Comparison of ENCODE assay signal across 8 mouse cellular contexts in genomic region chr4:153975292-153975662, GRCm38 (mm10). TPM values are rescaled to one million over a fixed set of nuclear protein-coding genes. Genes with fewer than 3 reads are reported as not detected.
A peak's percentile ranks its signal among the peaks of the same experiment; 100 is the strongest.
DNase-seq lines count a peak whose midpoint lies in the region; ATAC-seq and TF ChIP-seq lines count a peak whose summit lies in the region.

No protein-coding gene starts in this region.

- peaks cover 25% of the 10 kb centered on the region for H3K4me1 ChIP-seq in E14TG2a.4 (replicated peaks; ENCODE audit: low read depth, low read length)
- peaks cover 10% of the 10 kb centered on the region; the same call in 1 of the 2 replicates for H3K4me1 ChIP-seq in forebrain, embryonic 14.5 days (ENCODE audit: control insufficient read depth, insufficient read depth, low read length)
- peaks cover 14 to 17% of the 10 kb centered on the region in 2 experiments for H3K4me1 ChIP-seq in liver, embryonic 14.5 days (replicated peaks; ENCODE audit: control insufficient read depth in 2 of 2, insufficient read depth in 2 of 2, low read length in 1 of 2)
- H3K4me1 ChIP-seq in stomach, embryonic 16.5 days (ENCODE audit: control insufficient read depth, insufficient read depth, low read length): peaks cover 8% of the 10 kb centered on the region

- H3K4me3 ChIP-seq in E14TG2a.4 (replicated peaks; ENCODE audit: low read length): peak overlapping the region; percentile 97
- H3K4me3 ChIP-seq in forebrain, embryonic 14.5 days (ENCODE audit: low read depth, low read length): peak overlapping the region; percentile 90
- H3K4me3 ChIP-seq in liver, embryonic 14.5 days (ENCODE audit: insufficient read depth in 1 of 2, low read depth in 2 of 2, low read length in 2 of 2): peak overlapping the region; percentile 84 to 97
- H3K4me3 ChIP-seq in stomach, embryonic 16.5 days (replicated peaks; ENCODE audit: low read length): peak overlapping the region; percentile 69

- H3K36me3 ChIP-seq in E14TG2a.4 (ENCODE audit: insufficient read depth, low read length): peaks cover 39% of the 10 kb centered on the region
- peaks cover 29% of the 10 kb centered on the region for H3K36me3 ChIP-seq in forebrain, embryonic 14.5 days (ENCODE audit: control insufficient read depth, insufficient read depth, low read length)
- peaks cover 2% of the 10 kb centered on the region; the same call in 1 of the 2 replicates for H3K36me3 ChIP-seq in liver, embryonic 14.5 days (replicated peaks; ENCODE audit: control insufficient read depth, insufficient read depth, low read depth)
- H3K36me3 ChIP-seq in stomach, embryonic 16.5 days (ENCODE audit: control insufficient read depth, insufficient read depth, low read length): 0 out of 2 replicates have a peak, but pooled peaks cover 6% of the 10 kb centered on the region

- no peak for TF ChIP-seq EP300 in liver, embryonic 14.5 days (IDR thresholded peaks at IDR 0.05; ENCODE audit: low read depth)

- 0 out of 2 replicates have a peak, but pooled peaks cover 4% of the 10 kb centered on the region for H3K27me3 ChIP-seq in E14TG2a.4 (ENCODE audit: insufficient read depth, low read length)
- no peaks in the 10 kb centered on the region for H3K27me3 ChIP-seq in forebrain, embryonic 14.5 days (replicated peaks; ENCODE audit: control insufficient read depth, insufficient read depth, low read length)
- H3K27me3 ChIP-seq in liver, embryonic 14.5 days (ENCODE audit: control insufficient read depth, insufficient read depth, low read length): no peaks in the 10 kb centered on the region
- H3K27me3 ChIP-seq in stomach, embryonic 16.5 days (ENCODE audit: control insufficient read depth, insufficient read depth, low read length): no peaks in the 10 kb centered on the region

- peak overlapping the region; percentile 55; the same call in 1 of the 2 replicates for H3K27ac ChIP-seq in forebrain, embryonic 14.5 days (ENCODE audit: low read depth, low read length)
- peak overlapping the region; percentile 37 for H3K27ac ChIP-seq in liver, embryonic 14.5 days
- peak overlapping the region; percentile 49; the same call in 1 of the 2 replicates for H3K27ac ChIP-seq in stomach, embryonic 16.5 days (ENCODE audit: low read length)

- no peak for TF ChIP-seq CTCF in E14TG2a.4 (conservative IDR thresholded peaks at IDR 0.05; ENCODE audit: low read length)
- no peak for TF ChIP-seq CTCF in liver, embryonic 14.5 days (IDR thresholded peaks at IDR 0.05; ENCODE audit: low read depth)

- peak; percentile 69 for ATAC-seq in forebrain, embryonic 14.5 days
- peak; percentile 77 for ATAC-seq in liver, embryonic 14.5 days (ENCODE audit: insufficient read depth)
- peak; percentile 56 for ATAC-seq in stomach, embryonic 16.5 days (ENCODE audit: insufficient read depth, low FRiP score)

- peak overlapping the region; percentile 81 for H3K4me2 ChIP-seq in forebrain, embryonic 14.5 days (ENCODE audit: low read length)
- H3K4me2 ChIP-seq in liver, embryonic 14.5 days (ENCODE audit: low read depth): peak overlapping the region; percentile 97
- peak overlapping the region; percentile 72 for H3K4me2 ChIP-seq in stomach, embryonic 16.5 days (ENCODE audit: low read depth, low read length)

- H3K9me3 ChIP-seq in E14TG2a.4 (ENCODE audit: low read length): no peaks in the 10 kb centered on the region
- no peaks in the 10 kb centered on the region for H3K9me3 ChIP-seq in forebrain, embryonic 14.5 days (replicated peaks; ENCODE audit: control insufficient read depth, low read length)
- H3K9me3 ChIP-seq in liver, embryonic 14.5 days (ENCODE audit: control insufficient read depth, low read length): no peaks in the 10 kb centered on the region
- no peaks in the 10 kb centered on the region for H3K9me3 ChIP-seq in stomach, embryonic 16.5 days (replicated peaks; ENCODE audit: control insufficient read depth, low read length)

- 1% methylated on average over 33 of the region's 33 CpGs for WGBS in forebrain, embryonic 14.5 days
- 1% methylated on average over 33 of the region's 33 CpGs for WGBS in liver, embryonic 14.5 days (ENCODE audit: insufficient replicate concordance)
- under 1% methylated on average over 32 of the region's 33 CpGs for WGBS in stomach, embryonic 16.5 days

- DNase-seq in heart, adult 8-10 months (ENCODE audit: low spot score): peak; percentile 6
- DNase-seq in heart, adult 11 months: no peak
- DNase-seq in forebrain, embryonic 14.5 days (ENCODE audit: low spot score): no peak
- DNase-seq in liver, embryonic 14.5 days (ENCODE audit: low read depth in 3 of 3, low spot score in 3 of 3): peak in 1 of 3 experiments; percentile 22
- DNase-seq in T-cell, adult 2 months (ENCODE audit: low spot score): no peak
- no peak for DNase-seq in urinary bladder, postnatal 25 days (ENCODE audit: low spot score)

- peak overlapping the region; percentile 90 for H3K9ac ChIP-seq in forebrain, embryonic 14.5 days (ENCODE audit: low read length)
- peak overlapping the region; percentile 89 for H3K9ac ChIP-seq in liver, embryonic 14.5 days (replicated peaks)
- H3K9ac ChIP-seq in stomach, embryonic 16.5 days (ENCODE audit: low read length): peak overlapping the region; percentile 81

RNA-seq across cellular contexts. Expression of gene Cep104, which starts 0.3 kb away (rescaled TPM):
- 10 to 100 TPM; 29.4 to 34.6 (median 32.1) TPM for total RNA-seq in heart, adult 8-10 months (2022)
- 13.2 and 16.8 TPM in 2 replicates for polyA plus RNA-seq in forebrain, embryonic 14.5 days (2014; fragmentation: Nextera tagmentation; extraction: Ambion mirVana)
- polyA plus RNA-seq in liver, embryonic 14.5 days (2012; rRNA removed): 3.3 and 3.9 TPM in 2 replicates
- 5.1 and 6.3 TPM in 2 replicates for polyA plus RNA-seq in liver, embryonic 14.5 days (2014; fragmentation: Nextera tagmentation; extraction: Ambion mirVana)
- 12.0 and 13.9 TPM in 2 replicates for polyA plus RNA-seq in stomach, embryonic 16.5 days (2015; fragmentation: Nextera tagmentation; extraction: Ambion mirVana)

RNA-seq across cellular contexts. Expression of gene Dffb, which starts 0.4 kb away (rescaled TPM):
- total RNA-seq in heart, adult 8-10 months (2022): 1 to 10 TPM; 1.1 to 5.3 (median 2.0) TPM
- 7.4 and 8.6 TPM in 2 replicates for polyA plus RNA-seq in forebrain, embryonic 14.5 days (2014; fragmentation: Nextera tagmentation; extraction: Ambion mirVana)
- polyA plus RNA-seq in liver, embryonic 14.5 days (2012; rRNA removed): 8.0 and 8.6 TPM in 2 replicates
- 5.8 and 6.1 TPM in 2 replicates for polyA plus RNA-seq in liver, embryonic 14.5 days (2014; fragmentation: Nextera tagmentation; extraction: Ambion mirVana)
- polyA plus RNA-seq in stomach, embryonic 16.5 days (2015; fragmentation: Nextera tagmentation; extraction: Ambion mirVana): 12.4 and 12.8 TPM in 2 replicates

RNA-seq across cellular contexts. Expression of gene A430005L14Rik, which starts 18.2 kb away (rescaled TPM):
- 10 to 100 TPM; 13.1 to 19.2 (median 14.2) TPM for total RNA-seq in heart, adult 8-10 months (2022)
- 71.3 and 78.3 TPM in 2 replicates for polyA plus RNA-seq in forebrain, embryonic 14.5 days (2014; fragmentation: Nextera tagmentation; extraction: Ambion mirVana)
- 26.6 and 30.3 TPM in 2 replicates for polyA plus RNA-seq in liver, embryonic 14.5 days (2012; rRNA removed)
- polyA plus RNA-seq in liver, embryonic 14.5 days (2014; fragmentation: Nextera tagmentation; extraction: Ambion mirVana): 57.9 and 61.5 TPM in 2 replicates
- polyA plus RNA-seq in stomach, embryonic 16.5 days (2015; fragmentation: Nextera tagmentation; extraction: Ambion mirVana): 62.9 and 65.2 TPM in 2 replicates

RNA-seq across cellular contexts. Expression of gene Lrrc47, which starts 36.3 kb away (rescaled TPM):
- 10 to 100 TPM; 30.6 to 37.7 (median 32.4) TPM for total RNA-seq in heart, adult 8-10 months (2022)
- 8.4 and 9.2 TPM in 2 replicates for polyA plus RNA-seq in forebrain, embryonic 14.5 days (2014; fragmentation: Nextera tagmentation; extraction: Ambion mirVana)
- polyA plus RNA-seq in liver, embryonic 14.5 days (2012; rRNA removed): 20.8 and 23.6 TPM in 2 replicates
- polyA plus RNA-seq in liver, embryonic 14.5 days (2014; fragmentation: Nextera tagmentation; extraction: Ambion mirVana): 13.2 and 15.1 TPM in 2 replicates
- 8.6 and 10.9 TPM in 2 replicates for polyA plus RNA-seq in stomach, embryonic 16.5 days (2015; fragmentation: Nextera tagmentation; extraction: Ambion mirVana)

RNA-seq across cellular contexts. Expression of gene Smim1, which starts 50.8 kb away (rescaled TPM):
- total RNA-seq in heart, adult 8-10 months (2022): 1 to 10 TPM; 4.5 to 9.7 (median 6.5) TPM
- polyA plus RNA-seq in forebrain, embryonic 14.5 days (2014; fragmentation: Nextera tagmentation; extraction: Ambion mirVana): 3.9 and 4.2 TPM in 2 replicates
- polyA plus RNA-seq in liver, embryonic 14.5 days (2012; rRNA removed): 224 and 276 TPM in 2 replicates
- polyA plus RNA-seq in liver, embryonic 14.5 days (2014; fragmentation: Nextera tagmentation; extraction: Ambion mirVana): 446 and 452 TPM in 2 replicates
- 58.7 and 63.0 TPM in 2 replicates for polyA plus RNA-seq in stomach, embryonic 16.5 days (2015; fragmentation: Nextera tagmentation; extraction: Ambion mirVana)
